Mouse (Mus musculus) lung, postnatal 36 days (tissue): ENCODE measurements at regions not wholly inside any gene's neighbourhood (a gene's known extent, or its start where the extent isn't known, plus 50 kb on each side); places are given as distances from the start of the nearest gene placed in this dataset.
A peak's percentile ranks its signal among the peaks of the same experiment; 100 is the strongest.

Experiments
- DNase-seq: peaks from one replicate; pipeline ENCODE4 v3.0.0; 2022; ENCODE audit warnings: mixed read lengths

- DNase-seq = no peak
Measured at GRCm38 (mm10) chr4:56136837-56137236, 603.0 kb upstream of the Gm26657 start.

DNA sequence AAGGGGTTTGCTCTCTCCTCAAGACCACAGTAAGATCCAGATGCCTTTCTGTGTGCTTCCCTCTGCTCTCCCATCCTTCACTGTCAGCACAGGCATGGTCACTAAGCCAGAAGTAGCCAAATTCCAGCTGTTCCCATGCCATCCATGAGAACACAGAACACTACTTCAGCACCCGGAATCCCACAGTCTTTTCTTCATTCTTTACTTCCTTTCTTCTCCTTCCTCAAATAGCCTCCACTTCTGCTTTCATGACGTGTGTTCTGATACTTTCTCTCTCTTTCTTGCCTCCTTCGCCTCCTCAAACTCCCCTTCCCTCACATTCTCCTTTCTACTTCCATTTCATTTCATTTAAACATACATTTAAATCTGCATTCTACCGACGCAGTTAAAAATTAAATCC lies 602.1 kb upstream of the Klf4 start:
- DNase-seq = no peak

GRCm38 (mm10) chr4:56127730-56128482 lies 595.6 kb upstream of the Klf4 start:
- no peak for DNase-seq

- no peak for DNase-seq
Measured at GRCm38 (mm10) chr4:56124515-56124914, 592.2 kb upstream of the Klf4 start.

- no peak for DNase-seq
Measured at GRCm38 (mm10) chr4:56122198-56122597, 589.9 kb upstream of the Klf4 start.

- no peak for DNase-seq
Measured at GRCm38 (mm10) chr4:56121664-56122063, 589.4 kb upstream of the Klf4 start.

DNA sequence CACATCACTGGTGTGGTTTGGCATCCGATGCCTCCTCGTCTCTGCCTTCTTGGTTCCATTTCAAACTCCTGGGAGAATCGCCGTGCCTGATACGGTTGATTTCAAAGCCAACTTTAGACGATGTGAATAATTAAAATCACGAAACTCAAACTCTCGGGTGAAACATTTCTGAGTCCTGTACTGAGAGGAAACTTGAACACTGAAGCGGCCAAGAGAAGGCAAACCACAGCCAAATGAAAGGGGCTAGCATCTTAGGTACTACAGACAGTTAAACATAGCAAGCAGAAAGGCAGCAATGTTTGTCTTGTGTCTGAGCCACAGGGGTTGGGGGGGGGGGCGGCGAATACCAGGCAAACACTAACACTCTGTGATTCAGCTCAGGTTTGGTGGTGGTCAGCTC lies 588.1 kb upstream of the Klf4 start:
- DNase-seq = no peak

GRCm38 (mm10) chr4:56113701-56114196 lies 581.5 kb upstream of the Klf4 start:
- peak; percentile 97 for DNase-seq

- DNase-seq = peak; percentile 60
Measured at GRCm38 (mm10) chr4:56112931-56113700, 580.9 kb upstream of the Klf4 start.

DNA sequence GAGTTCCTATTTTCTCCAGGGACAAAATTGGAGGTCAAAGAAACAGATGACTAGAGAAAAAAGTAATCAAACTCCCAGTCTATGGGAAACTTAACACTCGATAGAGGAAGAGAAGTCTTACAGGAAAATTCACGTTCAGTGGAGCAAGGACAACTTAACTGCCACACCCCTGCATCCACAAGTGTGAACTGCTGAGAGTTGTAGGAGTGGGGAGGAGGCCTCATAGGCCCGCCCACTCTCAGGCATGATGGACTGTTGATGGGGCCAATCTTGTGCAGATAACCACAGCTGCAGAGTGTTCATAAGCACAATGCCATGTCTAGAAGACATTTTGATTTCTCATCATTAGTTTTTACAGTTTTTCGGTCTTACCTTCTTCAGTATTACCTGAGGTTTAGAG lies 574.7 kb upstream of the Klf4 start:
- DNase-seq = no peak

GRCm38 (mm10) chr4:56102314-56102713 lies 570.0 kb upstream of the Klf4 start:
- DNase-seq = no peak

DNA sequence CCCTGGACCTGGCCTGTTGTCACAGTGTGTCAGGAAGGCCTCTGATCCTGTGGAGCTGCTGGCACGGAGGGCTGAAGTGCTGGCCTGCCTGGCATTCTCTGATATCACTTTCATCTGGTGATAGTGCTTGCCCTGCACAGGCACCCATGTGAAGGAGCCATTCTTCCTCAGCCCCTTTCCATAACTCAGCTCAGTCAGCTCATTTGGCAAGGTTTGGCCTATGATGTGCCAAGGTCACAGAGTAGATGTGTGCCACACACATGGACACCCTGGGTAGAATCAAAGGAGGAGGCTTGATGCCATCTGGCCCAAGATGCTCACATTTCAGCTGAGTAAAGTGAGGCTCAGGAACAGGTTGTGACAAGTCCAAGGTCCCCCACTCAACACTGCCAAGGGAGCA lies 558.5 kb upstream of the Klf4 start:
- DNase-seq = no peak

DNA sequence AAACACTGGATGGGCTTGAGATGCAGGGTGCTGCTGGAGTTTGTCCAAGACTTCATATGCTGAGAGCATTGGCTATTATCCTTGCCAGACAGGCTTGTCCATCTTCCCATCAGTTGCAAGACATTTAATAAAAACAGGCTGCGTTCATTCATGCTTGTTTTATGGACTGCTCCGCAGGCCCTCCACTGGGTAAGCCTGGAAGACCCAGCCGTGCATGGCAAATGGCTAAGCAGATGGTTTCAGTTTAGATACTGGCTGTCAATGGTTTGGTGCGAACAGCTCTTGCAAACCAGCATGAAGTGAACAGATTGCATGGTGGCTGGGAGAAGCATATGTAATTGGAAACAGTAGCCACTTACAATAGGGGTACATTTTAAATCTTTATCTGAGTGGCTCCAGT lies 556.4 kb upstream of the Klf4 start:
- no peak for DNase-seq

GRCm38 (mm10) chr4:56086306-56086705 lies 554.0 kb upstream of the Klf4 start:
- DNase-seq = no peak

DNA sequence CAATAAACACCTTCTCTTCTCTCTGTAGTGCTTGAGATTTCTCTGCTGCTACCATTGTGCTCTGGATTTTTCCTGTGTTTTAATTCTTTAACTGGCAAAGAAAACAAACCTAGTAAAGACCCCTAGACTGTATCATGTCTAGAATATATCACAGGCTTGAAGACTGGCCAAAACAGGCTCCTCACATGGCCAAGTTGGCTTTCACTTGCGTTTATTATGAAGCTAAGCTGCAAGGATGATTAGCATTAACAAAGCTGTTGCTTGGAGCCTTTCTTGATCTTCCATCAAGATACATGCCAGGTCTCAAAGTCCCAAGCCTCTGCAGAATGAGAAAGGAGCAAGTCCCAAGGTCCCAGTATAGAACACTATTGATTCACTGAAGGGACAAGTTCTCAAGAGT lies 551.9 kb upstream of the Klf4 start:
- DNase-seq = no peak

DNA sequence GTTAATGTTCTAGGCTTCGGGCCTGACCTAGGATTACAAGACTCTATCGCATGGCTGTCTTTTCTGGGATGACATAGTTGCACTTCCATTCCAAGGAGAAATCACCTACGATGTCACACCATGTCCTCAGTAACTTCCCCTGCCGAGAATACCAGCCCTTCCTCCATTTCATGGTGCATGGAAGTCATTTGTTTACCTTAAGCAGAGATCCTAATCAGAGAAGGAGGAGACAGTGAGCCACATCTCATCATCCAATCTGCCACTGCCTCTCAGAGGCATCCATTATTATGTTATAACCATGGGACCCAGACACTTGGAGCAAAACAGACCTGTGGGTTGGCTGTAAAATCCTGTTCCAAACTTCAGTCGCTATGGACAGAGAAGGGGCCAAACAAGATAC lies 550.1 kb upstream of the Klf4 start:
- DNase-seq = peak; percentile 64

DNA sequence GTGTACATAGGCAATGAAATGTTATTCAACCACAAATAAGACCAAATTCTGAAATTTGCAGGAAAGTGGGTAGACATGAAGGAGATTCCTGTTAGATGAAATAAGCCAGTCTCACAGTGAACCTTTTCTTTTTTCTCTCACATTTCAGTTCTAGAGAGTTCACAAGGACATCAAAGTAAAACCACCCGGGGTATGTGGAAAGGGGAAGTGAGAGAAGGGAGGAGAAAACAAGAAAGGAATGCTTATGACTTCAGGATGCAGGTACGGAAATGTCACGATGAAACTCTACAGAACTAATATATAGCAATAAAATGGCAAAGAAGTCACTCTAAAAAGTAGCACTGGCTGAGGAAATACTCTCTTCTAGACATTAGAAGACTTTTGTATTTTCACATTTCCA lies 548.7 kb upstream of the Klf4 start:
- no peak for DNase-seq

DNA sequence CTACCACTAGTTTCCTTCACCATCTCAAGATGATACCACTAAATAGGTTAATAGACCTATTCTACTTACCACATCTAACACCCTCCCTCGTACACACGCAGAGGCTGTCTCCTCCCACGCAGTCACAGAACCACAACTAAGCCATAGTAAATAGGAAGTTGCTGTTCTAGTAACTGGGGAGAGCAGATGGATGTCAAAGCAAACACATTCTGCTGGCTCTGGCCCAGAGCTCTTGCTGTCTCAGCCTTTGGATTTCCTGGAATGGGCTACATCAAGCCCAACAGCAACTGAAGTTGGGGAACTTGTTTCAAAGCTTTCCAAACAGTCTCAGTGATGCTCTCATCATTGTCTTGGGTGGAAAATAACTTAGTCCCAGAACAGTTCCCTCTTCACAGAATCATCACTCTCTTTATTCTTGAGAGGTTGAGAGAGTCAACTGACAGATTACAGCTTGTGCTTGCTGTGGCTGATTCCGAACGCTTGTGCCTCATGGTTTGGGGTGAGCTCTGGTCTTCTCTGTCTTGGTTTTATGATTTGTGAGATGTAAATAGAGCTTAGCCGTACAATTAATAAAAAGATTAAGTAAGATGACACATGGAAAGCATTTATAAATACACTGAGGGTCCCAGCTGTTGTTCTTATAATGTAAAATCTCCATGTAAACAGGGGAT lies 538.5 kb upstream of the Klf4 start:
- DNase-seq = peak; percentile 83

DNA sequence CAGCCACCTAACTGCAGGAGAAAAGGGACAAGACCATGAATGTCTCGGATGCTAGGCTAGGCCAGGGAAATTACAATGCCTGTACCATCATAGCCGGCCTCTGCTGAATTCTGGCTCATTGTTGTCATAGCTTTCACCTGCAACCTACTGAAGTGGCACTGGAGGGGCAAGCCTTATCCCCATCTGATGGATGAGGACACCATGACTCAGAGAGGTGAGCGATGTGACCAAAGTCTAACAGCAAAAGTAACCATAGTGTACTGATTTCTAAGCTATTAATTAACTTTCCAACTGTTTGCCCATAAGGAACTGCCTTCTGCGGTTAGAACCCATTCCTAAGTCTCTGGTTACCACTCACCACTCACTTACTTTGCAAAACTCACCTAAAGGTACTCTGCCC lies 536.6 kb upstream of the Klf4 start:
- DNase-seq = no peak

DNA sequence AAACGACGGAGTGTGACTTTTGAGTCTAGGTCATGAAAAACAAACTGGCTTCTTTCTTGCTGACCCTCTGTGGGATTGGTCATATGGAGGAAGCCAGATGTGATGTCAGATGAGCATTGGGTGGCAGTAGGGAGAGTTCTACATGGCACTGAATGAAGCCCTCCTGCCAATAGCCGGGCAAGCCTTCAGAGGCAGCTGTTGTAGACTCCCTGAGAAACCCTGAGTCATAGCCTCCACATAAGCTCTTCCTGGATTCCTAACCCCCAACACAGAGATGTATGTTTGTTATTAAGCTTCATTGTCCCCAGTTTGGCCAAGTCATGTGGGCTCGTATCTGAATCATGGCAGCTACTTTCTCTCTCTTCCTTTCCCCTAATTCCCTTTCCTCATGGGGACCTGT lies 532.4 kb upstream of the Klf4 start:
- DNase-seq = no peak

GRCm38 (mm10) chr4:56051792-56052380 lies 519.6 kb upstream of the Klf4 start:
- DNase-seq = peak; percentile 10

- DNase-seq = no peak
Measured at GRCm38 (mm10) chr4:56039327-56039726, 507.1 kb upstream of the Klf4 start.

GRCm38 (mm10) chr4:56036334-56036733 lies 504.1 kb upstream of the Klf4 start:
- DNase-seq = no peak
